Mouse (Mus musculus) layer of hippocampus, postnatal 36 days (tissue): Measurements from ENCODE around the gene Sgsm1. TPM values are rescaled to one million over a fixed set of nuclear protein-coding genes. Genes with fewer than 3 reads are reported as not detected.

Source experiments
- DNase-seq, 2 experiments: peaks; one replicate each; pipeline ENCODE4 v3.0.0; 2022
- total RNA-seq, 2 experiments: library from RNA; stranded (reverse); gene quantifications; 2 replicates each; pipeline ENCODE4 v1.2.3; 2021

Gene Sgsm1
- total RNA-seq, 2 experiments from 2014 or later, result 86.9 to 88.3 TPM

GRCm38 (mm10) chr5:113313998-113314397 is 3.4 kb upstream of the Sgsm1 start:
- DNase-seq, result peak; percentile 85 to 86

GRCm38 (mm10) chr5:113309491-113310376 is 852 bp downstream of the Sgsm1 start:
- no peak for DNase-seq

DNA sequence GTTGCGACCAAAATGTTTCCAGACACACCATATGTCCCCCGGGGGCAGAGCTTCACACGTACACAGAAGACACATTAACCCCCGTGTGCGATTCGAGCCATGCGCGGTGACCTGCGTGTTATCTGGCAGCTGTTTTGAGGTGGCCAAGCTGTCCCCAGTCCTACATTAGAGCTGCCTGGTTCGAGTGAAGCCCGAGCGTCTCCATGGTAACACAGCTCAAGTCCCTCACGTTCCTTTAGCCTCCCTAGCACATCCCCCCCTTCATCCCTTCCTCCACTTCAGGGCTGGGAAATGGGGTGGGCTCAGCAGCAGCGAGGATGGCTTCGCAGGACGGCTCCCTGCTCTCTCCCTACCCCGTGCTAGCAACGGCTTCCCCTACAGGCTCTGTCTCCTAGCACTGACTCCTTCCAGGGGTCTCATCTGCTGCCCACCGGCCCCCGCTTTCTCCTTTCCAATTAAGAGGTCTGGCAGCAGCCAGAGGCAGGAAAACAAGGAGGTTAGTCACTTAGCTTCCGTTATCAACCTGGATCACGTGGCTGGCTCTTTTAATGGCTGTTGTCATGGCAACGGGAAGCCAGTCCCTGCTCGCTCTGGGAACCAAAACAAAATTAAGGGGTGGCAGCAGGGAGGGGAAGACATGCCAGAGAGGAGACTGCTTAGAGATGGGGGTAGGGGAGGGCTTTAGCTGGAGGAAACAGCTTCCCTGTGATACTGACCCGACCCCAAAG is 3.7 kb downstream of the Sgsm1 start:
- DNase-seq, result peak; percentile 82 to 83

GRCm38 (mm10) chr5:113304527-113304926 is 6.1 kb downstream of the Sgsm1 start:
- DNase-seq, result no peak

GRCm38 (mm10) chr5:113301841-113302240 is 8.7 kb downstream of the Sgsm1 start:
- no peak for DNase-seq

- no peak for DNase-seq
Measured at GRCm38 (mm10) chr5:113300148-113300889, 10.3 kb downstream of the Sgsm1 start.

- DNase-seq, result no peak
Measured at GRCm38 (mm10) chr5:113299433-113299832, 11.2 kb downstream of the Sgsm1 start.

- no peak for DNase-seq
Measured at GRCm38 (mm10) chr5:113298826-113299225, 11.8 kb downstream of the Sgsm1 start.

- DNase-seq, result no peak
Measured at GRCm38 (mm10) chr5:113298040-113298439, 12.5 kb downstream of the Sgsm1 start.

DNA sequence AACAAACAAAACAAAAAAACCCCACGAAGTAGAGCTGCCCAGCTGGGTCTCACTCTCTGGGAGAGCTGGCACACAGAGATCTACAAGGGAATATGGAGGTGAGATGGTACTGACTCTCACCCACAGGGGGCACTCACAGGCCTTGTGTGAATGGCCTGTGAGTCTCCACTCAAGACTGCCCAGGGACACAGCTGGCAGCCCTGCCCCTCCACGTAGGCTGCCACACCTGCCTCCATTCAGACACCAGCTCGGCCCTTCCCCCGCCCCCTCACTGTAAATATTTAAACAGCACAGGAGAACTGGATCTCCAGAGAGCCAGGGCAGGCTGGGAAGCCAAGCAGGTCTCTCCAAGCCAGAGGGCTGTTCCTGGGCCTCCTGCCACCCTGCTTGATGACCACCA is 14.8 kb downstream of the Sgsm1 start:
- DNase-seq, result no peak

DNA sequence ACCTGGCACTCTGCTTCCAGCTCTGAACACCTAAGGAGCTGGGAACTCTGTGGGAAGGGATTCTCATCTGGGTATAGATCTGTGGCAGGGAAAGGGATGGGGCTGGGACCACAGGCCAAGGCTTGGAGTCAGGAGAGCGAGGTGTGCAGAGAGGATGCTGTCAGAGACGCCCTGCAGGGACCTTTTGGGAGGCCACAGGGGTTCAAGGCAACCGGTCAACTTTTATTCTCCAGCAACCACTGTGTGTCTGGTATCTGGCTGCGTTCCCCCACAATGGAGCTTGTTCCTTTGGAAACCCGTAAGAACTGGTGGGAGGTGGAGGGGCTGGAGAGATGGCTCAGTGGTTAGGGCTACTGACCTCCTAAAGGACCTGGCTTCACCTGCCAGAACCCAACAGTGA is 16.0 kb downstream of the Sgsm1 start:
- no peak for DNase-seq

DNA sequence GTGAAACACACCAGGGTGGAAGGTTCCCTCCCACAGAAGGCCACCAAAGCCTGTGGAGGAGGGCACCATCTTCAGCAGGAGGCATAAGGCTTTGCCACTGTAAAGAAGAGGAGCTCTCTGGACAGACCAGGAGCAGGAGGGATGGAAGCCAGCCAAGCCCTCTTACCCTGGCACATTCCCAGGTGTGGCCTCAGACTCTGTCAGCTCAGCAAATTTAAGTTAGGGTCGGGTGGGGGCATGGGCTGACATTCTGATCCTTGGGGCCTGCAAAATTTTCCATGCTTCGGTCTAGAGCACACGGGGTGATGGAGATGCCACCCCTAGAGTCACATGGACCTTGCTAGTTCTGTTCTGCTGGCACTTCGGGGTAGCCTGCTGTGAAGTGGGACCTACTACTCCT is 17.1 kb downstream of the Sgsm1 start:
- no peak for DNase-seq

- no peak for DNase-seq
Measured at GRCm38 (mm10) chr5:113292832-113293231, 17.8 kb downstream of the Sgsm1 start.

- no peak for DNase-seq
Measured at GRCm38 (mm10) chr5:113292179-113292578, 18.4 kb downstream of the Sgsm1 start.

- DNase-seq, result no peak
Measured at GRCm38 (mm10) chr5:113291125-113291524, 19.5 kb downstream of the Sgsm1 start.

DNA sequence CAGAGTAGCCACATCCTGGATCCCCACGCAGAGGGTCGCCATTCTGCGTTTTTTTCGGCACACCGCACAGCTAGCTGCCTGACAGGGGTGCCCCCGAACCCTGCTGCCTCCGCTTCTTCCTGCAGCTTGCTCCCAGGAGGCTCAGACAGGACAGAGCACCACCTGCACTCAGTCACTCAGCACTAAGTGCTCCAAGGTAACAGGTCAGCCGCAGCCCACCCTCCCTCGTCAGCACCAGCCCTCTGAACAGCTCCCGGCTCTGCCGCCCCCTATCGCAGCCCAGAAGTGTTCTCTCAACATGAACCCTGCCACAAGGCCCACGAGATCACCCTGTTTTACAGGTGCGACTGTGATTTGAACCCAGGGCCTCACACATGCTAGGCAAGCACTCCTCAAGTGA is 20.4 kb downstream of the Sgsm1 start:
- DNase-seq, result no peak

DNA sequence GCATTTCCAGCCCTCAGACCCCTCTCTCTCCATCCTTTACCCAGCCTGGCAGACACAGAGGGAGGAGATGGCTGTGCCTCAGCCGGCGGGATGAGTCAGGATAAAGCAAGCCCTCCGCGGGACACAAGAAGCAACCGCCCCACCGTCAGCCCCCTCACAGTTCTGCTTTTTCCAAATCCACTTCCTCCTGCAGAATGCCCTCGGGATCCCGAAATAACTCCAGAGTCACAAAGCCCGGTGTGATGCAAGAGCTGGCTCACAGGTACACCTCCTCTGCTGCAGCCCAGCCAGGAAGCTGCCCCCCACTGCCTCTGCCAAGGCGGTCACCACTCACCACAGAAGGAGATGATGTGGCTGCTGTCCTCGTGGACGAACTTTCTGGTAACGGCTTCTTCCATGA is 22.1 kb downstream of the Sgsm1 start:
- no peak for DNase-seq

GRCm38 (mm10) chr5:113287762-113288161 is 22.8 kb downstream of the Sgsm1 start:
- no peak for DNase-seq

- DNase-seq, result peak; percentile 53 to 72
Measured at GRCm38 (mm10) chr5:113286591-113287520, 23.7 kb downstream of the Sgsm1 start.

DNA sequence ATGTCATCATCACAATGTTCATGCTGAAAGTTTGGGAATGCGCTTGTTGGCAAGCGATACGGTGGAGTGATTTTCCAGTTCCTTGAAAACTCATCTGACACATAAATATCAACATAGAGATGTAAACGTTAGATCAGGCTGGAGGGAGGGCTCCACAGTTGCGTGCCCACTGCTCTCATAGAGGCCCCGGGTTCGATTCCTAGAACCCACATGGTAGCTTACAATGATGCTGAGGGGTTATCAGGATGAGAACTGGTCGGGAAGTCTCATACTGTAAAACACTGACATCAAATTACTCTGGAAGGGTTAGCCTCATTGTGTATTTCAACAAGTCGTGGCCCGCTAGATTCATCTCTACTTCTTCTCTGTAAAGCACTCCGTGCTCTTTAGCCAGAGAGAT is 24.5 kb downstream of the Sgsm1 start:
- DNase-seq, result no peak

GRCm38 (mm10) chr5:113285541-113285940 is 25.0 kb downstream of the Sgsm1 start:
- no peak for DNase-seq

DNA sequence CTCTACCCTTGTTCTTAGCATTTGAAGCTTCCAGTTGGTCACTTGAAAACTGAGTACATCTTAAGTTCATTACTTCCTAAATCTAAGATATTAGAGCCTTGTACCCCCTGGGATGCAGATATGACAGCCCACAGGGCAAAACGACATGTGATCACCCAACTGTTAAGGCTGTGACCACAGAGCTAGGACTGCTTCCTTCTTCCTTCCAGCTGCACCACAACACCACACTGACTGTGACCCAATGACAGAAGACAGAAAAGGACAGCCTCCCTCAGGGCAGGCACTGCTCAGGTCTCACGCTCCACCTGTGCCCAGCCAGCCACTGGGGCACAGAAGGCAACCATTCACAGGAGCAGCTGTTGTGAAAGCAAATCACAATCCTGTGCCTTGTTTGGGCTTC is 26.9 kb downstream of the Sgsm1 start:
- no peak for DNase-seq
